Mouse (Mus musculus) myocyte (in vitro differentiated cells): ENCODE results near the gene Proz. TPM values are rescaled to one million over a fixed set of nuclear protein-coding genes. Genes with fewer than 3 reads are reported as not detected.
"Not testable (repeated sequence)": the region's sequence is repeated elsewhere in the genome, so short reads cannot be mapped to it uniquely, and the experiment has no call there.

Source experiments
- H3K27me3 ChIP-seq: one replicate; pipeline ENCODE4 v1.6.1; 2011; ENCODE audit not compliant: control insufficient read depth, insufficient read depth, insufficient read length
- H3K36me3 ChIP-seq: one replicate; pipeline ENCODE4 v1.6.1; 2011; ENCODE audit not compliant: control insufficient read depth, insufficient read depth
- H3K4me2 ChIP-seq: one replicate; pipeline ENCODE4 v1.6.1; 2011; ENCODE audit warnings: low read depth, control low read depth
- H3K4me3 ChIP-seq: one replicate; pipeline ENCODE4 v1.5.1; 2011; ENCODE audit warnings: mild to moderate bottlenecking, control low read depth, moderate library complexity
- H3K79me2 ChIP-seq: one replicate; pipeline ENCODE4 v1.6.1; 2011; ENCODE audit not compliant: control insufficient read depth, insufficient read depth
- H3ac ChIP-seq: one replicate; pipeline ENCODE4 v1.6.1; 2011; ENCODE audit not compliant: control insufficient read depth, insufficient read length
- CEBPB ChIP-seq: IDR thresholded peaks from 2 replicates; pipeline ENCODE4 v1.6.1; 2011; ENCODE audit warnings: mild to moderate bottlenecking, moderate library complexity; ENCODE audit not compliant: poor library complexity, insufficient read depth, severe bottlenecking
- E2F4 ChIP-seq: IDR thresholded peaks from one replicate; pipeline ENCODE4 v1.6.1; 2011; ENCODE audit warnings: mild to moderate bottlenecking, control low read depth, moderate library complexity; ENCODE audit not compliant: insufficient read depth
- MAX ChIP-seq: IDR thresholded peaks from one replicate; pipeline ENCODE4 v1.6.1; 2011; ENCODE audit warnings: low read depth, mild to moderate bottlenecking, control low read depth
- MYOD1 ChIP-seq, 3 experiments: IDR thresholded peaks; one replicate each; pipeline ENCODE4 v1.6.1; 2011; ENCODE audit warnings: control low read depth in 2 of 3, low read depth in 2 of 3, mild to moderate bottlenecking in 2 of 3, moderate library complexity in 1 of 3; ENCODE audit not compliant: insufficient read length in 2 of 3, control insufficient read depth in 1 of 3
- MYOG ChIP-seq, 3 experiments: IDR thresholded peaks; one replicate each; pipeline ENCODE4 v1.6.1; 2011; ENCODE audit warnings: control low read depth in 2 of 3, low read depth in 2 of 3, mild to moderate bottlenecking in 2 of 3; ENCODE audit not compliant: insufficient read length in 2 of 3, control insufficient read depth in 1 of 3, insufficient read depth in 1 of 3
- POLR2A ChIP-seq: IDR thresholded peaks from one replicate; pipeline ENCODE4 v1.6.1; 2011; ENCODE audit warnings: low read depth, mild to moderate bottlenecking, control low read depth, moderate library complexity; ENCODE audit not compliant: insufficient read length
- POLR2AphosphoS2 ChIP-seq: IDR thresholded peaks from one replicate; pipeline ENCODE4 v1.6.1; 2011; ENCODE audit warnings: low read depth, control low read depth; ENCODE audit not compliant: insufficient read length
- REST ChIP-seq: IDR thresholded peaks from one replicate; pipeline ENCODE4 v1.6.1; 2011; ENCODE audit warnings: mild to moderate bottlenecking, control low read depth, moderate library complexity; ENCODE audit not compliant: insufficient read depth, insufficient read length
- SRF ChIP-seq: IDR thresholded peaks from one replicate; pipeline ENCODE4 v1.6.1; 2011; ENCODE audit warnings: low read depth; ENCODE audit not compliant: control insufficient read depth, insufficient read length
- TCF12 ChIP-seq: IDR thresholded peaks from one replicate; pipeline ENCODE4 v1.6.1; 2011; ENCODE audit warnings: mild to moderate bottlenecking, control low read depth; ENCODE audit not compliant: poor library complexity, insufficient read depth, severe bottlenecking
- TCF3 ChIP-seq: IDR thresholded peaks from one replicate; pipeline ENCODE4 v1.6.1; 2011; ENCODE audit warnings: low read depth, control low read depth; ENCODE audit not compliant: insufficient read length
- USF1 ChIP-seq: IDR thresholded peaks from one replicate; pipeline ENCODE4 v1.6.1; 2011; ENCODE audit warnings: low read depth, mild to moderate bottlenecking, control low read depth, moderate library complexity
- polyA plus RNA-seq: library from polyadenylated mRNA; unstranded; fragments of >200 nt; fragmentation: generic; extraction: Trizol; gene quantifications from one replicate; pipeline ENCODE4 v1.2.1, GENCODE M21; 2012; ENCODE audit warnings: missing spikeins

The Proz gene
- polyA plus RNA-seq, 1 experiment: 0.55 TPM

DNA sequence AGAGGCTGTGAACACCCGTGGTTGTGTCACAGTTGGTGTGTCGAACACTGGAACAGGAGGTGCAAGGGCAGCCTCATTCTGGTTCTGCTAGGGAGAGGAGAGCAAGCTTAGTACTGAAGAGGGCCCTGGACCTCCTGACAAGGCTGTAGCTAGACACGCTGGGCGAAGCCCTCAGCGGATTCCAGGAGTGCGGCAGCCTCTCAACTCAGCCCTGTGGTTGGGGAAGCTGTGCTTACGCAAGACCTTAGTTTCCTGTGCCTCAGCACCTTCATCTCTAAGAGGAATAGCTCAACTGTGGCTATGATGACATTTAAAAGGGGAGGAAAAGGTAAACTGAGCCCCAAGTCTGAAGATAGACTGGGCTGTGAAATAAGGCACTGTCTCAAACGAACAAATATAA is 14.3 kb downstream of the Proz start:
- TF ChIP-seq MAX (no peak), USF1 (no peak), E2F4 (no peak), SRF (no peak), TCF12 (no peak), POLR2AphosphoS2 (no peak), MYOD1 (IDR thresholded peaks at IDR 0.05; ENCODE audit: control insufficient read depth in 1 of 3, insufficient read length in 2 of 3, low read depth in 2 of 3) (no peak), POLR2A (no peak), MYOG (IDR thresholded peaks at IDR 0.05; ENCODE audit: control insufficient read depth in 1 of 3, insufficient read depth in 1 of 3, insufficient read length in 2 of 3, low read depth in 2 of 3) (no peak), TCF3 (no peak), REST (no peak), CEBPB (no peak)
- H3K79me2 ChIP-seq: no peaks in the 10 kb centered on the region
- no peak overlapping the region for H3K4me2 ChIP-seq
- H3K36me3 ChIP-seq: peaks cover 14% of the 10 kb centered on the region
- H3ac ChIP-seq: no peak overlapping the region
- no peaks in the 10 kb centered on the region for H3K27me3 ChIP-seq
- H3K4me3 ChIP-seq: no peak overlapping the region

- H3K27me3 ChIP-seq, H3K79me2 ChIP-seq, H3ac ChIP-seq, H3K4me2 ChIP-seq, H3K4me3 ChIP-seq: not testable (repeated sequence)
- peaks cover 14% of the 10 kb centered on the region for H3K36me3 ChIP-seq
Measured at GRCm38 (mm10) chr8:13075579-13075978, 14.9 kb downstream of the Proz start.

GRCm38 (mm10) chr8:13077542-13077941 is 16.8 kb downstream of the Proz start:
- H3ac ChIP-seq: no peak overlapping the region

GRCm38 (mm10) chr8:13104691-13105086 is 44.0 kb downstream of the Proz start:
- H3K27me3 ChIP-seq: no peaks in the 10 kb centered on the region
- H3K4me3 ChIP-seq: peak overlapping the region; percentile 86
- peak overlapping the region; percentile 99 for H3K4me2 ChIP-seq
- peak; percentile 57 for TF ChIP-seq SRF
- peak; percentile 5 for TF ChIP-seq REST
- peak in 2 of 3 experiments; percentile 81 to 88 for TF ChIP-seq MYOG (IDR thresholded peaks at IDR 0.05; ENCODE audit: control insufficient read depth in 1 of 3, insufficient read depth in 1 of 3, insufficient read length in 2 of 3, low read depth in 2 of 3)
- TF ChIP-seq USF1: no peak
- TF ChIP-seq MAX: no peak
- TF ChIP-seq POLR2AphosphoS2: peak; percentile 64
- TF ChIP-seq E2F4: no peak
- peak; percentile 71 for TF ChIP-seq POLR2A
- no peak for TF ChIP-seq TCF3
- no peak for TF ChIP-seq CEBPB
- no peak for TF ChIP-seq TCF12
- TF ChIP-seq MYOD1 (IDR thresholded peaks at IDR 0.05; ENCODE audit: control insufficient read depth in 1 of 3, insufficient read length in 2 of 3, low read depth in 2 of 3): peak in 2 of 3 experiments; percentile 40 to 65
- peak overlapping the region; percentile 72 for H3ac ChIP-seq
- H3K79me2 ChIP-seq: peaks cover 68% of the 10 kb centered on the region
- H3K36me3 ChIP-seq: no peaks in the 10 kb centered on the region

More at GRCm38 (mm10) chr8:13077542-13077941, 16.8 kb downstream of the Proz start:
- Histone ChIP-seq H3K27me3 (no peaks in the 10 kb centered on the region), H3K36me3 (peaks cover 20% of the 10 kb centered on the region), H3K79me2 (no peaks in the 10 kb centered on the region), H3K4me2 (no peak overlapping the region), H3K4me3 (no peak overlapping the region)
- TF ChIP-seq MYOG (IDR thresholded peaks at IDR 0.05; ENCODE audit: control insufficient read depth in 1 of 3, insufficient read depth in 1 of 3, insufficient read length in 2 of 3, low read depth in 2 of 3) (no peak), CEBPB (no peak), TCF3 (no peak), E2F4 (no peak), TCF12 (no peak), SRF (no peak)

- Histone ChIP-seq H3K79me2 (peaks cover 74% of the 10 kb centered on the region), H3K36me3 (no peaks in the 10 kb centered on the region), H3K4me2 (peak within 1 kb of the TSS; percentile 99), H3K27me3 (no peaks in the 10 kb centered on the region), H3K4me3 (peak within 1 kb of the TSS; percentile 86), H3ac (peak within 1 kb of the TSS; percentile 72)
- TF ChIP-seq MYOD1 (IDR thresholded peaks at IDR 0.05; ENCODE audit: control insufficient read depth in 1 of 3, insufficient read length in 2 of 3, low read depth in 2 of 3) (no peak), SRF (no peak), MYOG (IDR thresholded peaks at IDR 0.05; ENCODE audit: control insufficient read depth in 1 of 3, insufficient read depth in 1 of 3, insufficient read length in 2 of 3, low read depth in 2 of 3) (peak in 1 of 3 experiments; percentile 32), REST (no peak), CEBPB (no peak), E2F4 (no peak), POLR2AphosphoS2 (peak; percentile 82), POLR2A (peak; percentile 91), TCF3 (no peak), TCF12 (no peak), MAX (no peak), USF1 (no peak)
Measured at GRCm38 (mm10) chr8:13105087-13105881, 44.6 kb downstream of the Proz start, which contains the start of the genes Pcid2 and Cul4a. Gene Pcid2, minus strand, starts transcription at chr8:13105459. Gene Cul4a, plus strand, starts transcription at chr8:13105621.
